Mouse (Mus musculus): ENCODE measurements at regions not wholly inside any gene's neighbourhood (a gene's known extent, or its start where the extent isn't known, plus 50 kb on each side); places are given as distances from the start of the nearest gene placed in this dataset.

DNA sequence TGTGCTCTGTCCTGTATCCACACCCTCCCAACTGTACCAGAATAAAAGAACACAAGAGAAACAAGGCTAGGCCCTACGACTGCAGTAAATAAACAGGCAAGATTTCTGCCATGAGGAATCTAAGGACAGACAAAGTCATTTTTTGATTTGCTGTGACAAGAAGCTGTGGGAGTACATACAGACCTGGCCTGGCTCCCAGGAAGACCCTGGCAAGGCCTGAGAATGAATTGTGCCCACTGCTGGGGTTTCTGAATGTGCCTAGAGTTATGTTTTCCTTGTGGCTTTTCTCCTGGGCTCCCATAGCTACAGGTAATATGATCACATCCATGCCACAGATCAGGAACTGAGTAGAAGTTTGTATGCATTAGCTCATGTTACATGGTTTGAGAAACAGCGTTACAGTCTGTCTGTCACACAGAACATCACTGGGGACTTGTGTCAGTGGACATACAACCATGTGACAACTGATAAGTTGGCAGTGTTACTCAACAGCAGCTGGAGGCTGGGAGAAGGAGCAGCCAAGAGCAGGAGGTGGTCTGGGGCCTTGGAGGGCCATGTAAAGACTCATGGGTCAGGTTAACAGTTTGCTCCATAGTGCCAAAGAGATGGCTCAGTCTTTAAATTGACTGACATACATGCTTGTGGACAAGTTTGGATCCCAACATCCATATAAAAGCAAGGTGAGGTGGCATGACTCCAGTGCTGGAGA, 285.6 kb upstream of the Eif4g2 start:
- H3K9me3 ChIP-seq (replicated peaks) = no peaks in the 10 kb centered on the region
- no peak for DNase-seq (ENCODE audit: low spot score)
- H3K36me3 ChIP-seq = no peaks in the 10 kb centered on the region
- H3K4me1 ChIP-seq = peaks cover 8% of the 10 kb centered on the region
- no peaks in the 10 kb centered on the region for H3K27me3 ChIP-seq (ENCODE audit: low read depth, poor library complexity, severe bottlenecking)
- no peak overlapping the region; the same call in 1 of the 2 replicates for H3K27ac ChIP-seq
- 67% methylated on average over 2 of the region's 2 CpGs for WGBS
- no peak overlapping the region for H3K4me3 ChIP-seq

DNA sequence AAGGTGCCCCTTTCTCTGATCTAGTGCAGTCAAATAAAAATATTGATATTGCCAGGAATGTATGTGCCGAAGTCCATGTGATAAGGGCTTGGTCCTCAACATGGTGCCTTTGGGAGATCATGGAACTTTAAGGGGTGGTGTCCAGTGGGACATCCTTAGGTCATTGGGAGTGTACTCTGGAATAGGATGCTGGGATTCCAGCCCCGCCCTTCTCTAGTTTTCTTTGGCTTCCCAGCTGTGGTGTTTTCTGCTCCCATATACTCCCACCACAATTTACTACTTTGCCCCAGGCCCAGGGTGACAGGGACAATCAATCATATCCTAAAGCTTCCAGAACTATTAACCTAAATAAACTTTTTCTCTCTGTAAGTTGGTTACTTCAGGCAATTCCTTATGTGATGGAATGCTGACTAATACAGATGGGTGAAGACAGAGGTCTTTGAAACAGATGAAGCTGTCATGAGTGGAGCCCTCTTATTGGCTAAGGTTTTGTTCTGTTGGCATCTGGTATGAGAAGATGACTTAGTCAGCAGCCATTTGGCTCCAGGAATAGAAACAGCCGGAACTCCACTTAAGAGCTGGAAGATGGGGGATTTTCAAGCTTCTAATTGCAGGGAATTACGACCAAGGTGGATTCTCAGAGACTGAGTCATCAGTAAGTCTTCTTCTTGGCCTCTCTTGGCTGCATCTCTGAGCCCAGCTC, 284.3 kb upstream of the Eif4g2 start:
- Histone ChIP-seq H3K4me1 (peaks cover 8% of the 10 kb centered on the region), H3K27ac (no peak overlapping the region), H3K4me3 (no peak overlapping the region), H3K36me3 (no peaks in the 10 kb centered on the region), H3K27me3 (ENCODE audit: low read depth, poor library complexity, severe bottlenecking) (no peaks in the 10 kb centered on the region), H3K9me3 (replicated peaks) (no peaks in the 10 kb centered on the region)
- WGBS = 82% methylated on average over 4 of the region's 4 CpGs
- no peak for DNase-seq (ENCODE audit: low spot score)

DNA sequence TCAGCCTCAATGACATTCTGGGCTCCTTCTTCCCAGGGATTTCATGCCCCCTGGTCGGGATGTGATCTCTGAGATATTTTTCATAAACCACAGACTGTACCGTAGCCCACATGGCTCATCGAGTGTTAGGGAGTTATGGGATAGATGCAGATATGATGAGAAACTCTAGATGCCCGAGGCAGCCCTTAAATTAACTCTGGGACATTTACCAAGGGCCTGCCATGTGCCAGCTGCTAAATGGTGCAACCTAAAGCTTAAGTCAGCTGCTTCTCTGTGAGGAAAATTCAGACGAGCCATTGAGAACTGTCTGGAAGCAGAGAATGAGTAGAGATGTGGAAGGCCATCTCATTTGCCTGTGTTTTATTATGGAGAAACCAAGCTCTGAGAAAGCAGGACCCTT, 282.6 kb upstream of the Eif4g2 start:
- H3K36me3 ChIP-seq = no peaks in the 10 kb centered on the region
- H3K27ac ChIP-seq = no peak overlapping the region
- H3K4me3 ChIP-seq = no peak overlapping the region
- H3K4me1 ChIP-seq = peaks cover 8% of the 10 kb centered on the region
- 85% methylated on average over 5 of the region's 5 CpGs for WGBS
- no peaks in the 10 kb centered on the region for H3K9me3 ChIP-seq (replicated peaks)
- no peaks in the 10 kb centered on the region for H3K27me3 ChIP-seq (ENCODE audit: low read depth, poor library complexity, severe bottlenecking)
- no peak for DNase-seq (ENCODE audit: low spot score)

DNA sequence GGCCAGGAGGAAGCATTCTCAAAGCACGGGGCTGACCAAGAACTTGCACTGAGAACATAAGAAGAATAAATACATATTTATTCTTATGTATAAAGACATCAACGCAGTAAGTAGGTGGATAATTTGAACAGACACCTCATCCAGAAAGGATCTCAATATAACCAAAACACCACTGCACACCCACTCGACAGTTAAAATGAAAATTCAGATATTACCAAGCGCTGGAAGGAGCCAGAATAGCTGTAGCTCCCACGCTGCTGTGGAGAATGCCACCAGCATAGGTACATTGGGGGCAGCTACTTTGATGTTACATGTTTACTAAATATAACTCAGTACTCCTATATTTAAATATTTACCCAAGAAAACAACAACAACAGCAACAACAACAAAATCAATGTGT, 280.4 kb upstream of the Eif4g2 start:
- Histone ChIP-seq H3K27me3 (ENCODE audit: low read depth, poor library complexity, severe bottlenecking) (no peaks in the 10 kb centered on the region), H3K9me3 (replicated peaks) (no peaks in the 10 kb centered on the region), H3K36me3 (no peaks in the 10 kb centered on the region), H3K4me1 (no peaks in the 10 kb centered on the region; the same call in 1 of the 2 replicates), H3K4me3 (no peak overlapping the region), H3K27ac (no peak overlapping the region)
- no peak for DNase-seq (ENCODE audit: low spot score)
- WGBS = 92% methylated on average over 5 of the region's 5 CpGs

DNA sequence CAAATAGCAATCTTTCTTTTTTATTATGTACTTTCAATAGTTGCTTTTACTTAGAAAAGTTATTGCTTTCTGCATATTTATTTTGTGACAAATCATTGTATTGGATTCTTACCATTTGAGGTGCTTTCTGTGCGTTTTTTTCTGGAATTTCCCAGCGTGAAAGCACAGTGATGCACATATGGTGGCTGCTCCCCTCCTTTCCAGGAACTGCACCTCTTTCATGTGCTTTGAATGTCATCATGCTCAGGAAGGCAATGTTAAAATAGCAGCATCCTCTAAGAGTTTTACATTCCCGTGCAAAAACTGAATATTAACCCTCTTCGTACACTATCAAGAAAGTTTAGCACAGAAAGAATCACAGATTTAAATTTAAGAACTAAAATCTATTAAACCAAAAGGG, 279.8 kb upstream of the Eif4g2 start:
- Histone ChIP-seq H3K4me3 (no peak overlapping the region), H3K27me3 (ENCODE audit: low read depth, poor library complexity, severe bottlenecking) (no peaks in the 10 kb centered on the region), H3K27ac (no peak overlapping the region), H3K4me1 (no peaks in the 10 kb centered on the region), H3K9me3 (replicated peaks) (no peaks in the 10 kb centered on the region), H3K36me3 (no peaks in the 10 kb centered on the region)
- 88% methylated on average over 4 of the region's 4 CpGs for WGBS
- DNase-seq (ENCODE audit: low spot score) = no peak

DNA sequence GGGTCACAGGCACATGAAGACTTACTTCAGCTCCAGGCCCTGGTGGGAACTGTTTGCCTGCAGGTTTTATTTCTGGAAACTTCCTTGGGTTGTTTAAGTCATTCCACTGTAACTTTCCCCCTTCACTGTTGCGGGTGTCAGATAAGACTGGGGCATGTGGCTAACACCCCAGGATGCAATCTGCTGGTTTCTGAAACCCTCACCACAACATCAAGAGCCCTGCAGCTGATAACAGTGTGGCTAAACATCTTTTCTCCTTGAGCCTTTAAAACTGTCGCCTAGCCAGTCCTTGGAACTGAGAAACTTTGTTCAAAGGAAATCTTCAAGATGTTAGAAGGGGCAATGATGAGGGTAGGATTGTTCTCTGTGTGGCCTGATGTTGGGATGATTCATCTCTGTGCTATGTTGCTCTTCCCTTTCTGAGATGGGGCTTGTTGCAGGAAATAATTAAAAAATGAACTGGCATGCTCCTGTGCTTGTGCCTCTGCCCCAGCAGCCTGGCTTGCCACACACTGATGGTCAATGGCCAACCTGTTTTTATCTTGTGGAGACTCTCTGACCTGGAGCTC, 272.3 kb upstream of the Eif4g2 start:
- WGBS = 77% methylated on average over 2 of the region's 2 CpGs
- Histone ChIP-seq H3K9me3 (replicated peaks) (no peaks in the 10 kb centered on the region), H3K27ac (no peak overlapping the region), H3K27me3 (ENCODE audit: low read depth, poor library complexity, severe bottlenecking) (no peaks in the 10 kb centered on the region), H3K4me3 (no peak overlapping the region), H3K36me3 (no peaks in the 10 kb centered on the region), H3K4me1 (peaks cover 9% of the 10 kb centered on the region; the same call in 1 of the 2 replicates)
- no peak for DNase-seq (ENCODE audit: low spot score)

DNA sequence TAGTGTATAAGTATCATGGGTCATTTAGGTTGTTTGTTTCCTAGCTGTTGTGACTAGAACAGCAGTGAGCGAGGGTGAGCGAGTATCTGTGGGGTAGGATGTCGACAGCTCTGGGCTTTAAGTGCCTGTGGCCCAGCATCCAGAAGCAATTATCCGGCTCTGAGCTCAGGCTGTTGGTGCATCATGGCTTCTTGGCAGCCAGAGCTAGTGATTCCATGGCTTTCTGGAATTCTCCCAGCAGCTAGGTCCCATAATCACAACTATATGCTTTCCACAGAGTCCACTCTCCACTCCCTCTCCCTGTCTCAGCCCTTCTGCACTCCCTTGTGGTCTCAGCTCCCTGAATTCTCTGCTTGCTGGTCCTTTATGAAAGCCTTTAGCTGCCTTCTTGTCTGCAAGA, 271.2 kb upstream of the Eif4g2 start:
- H3K4me1 ChIP-seq = peaks cover 9% of the 10 kb centered on the region; the same call in 1 of the 2 replicates
- 74% methylated on average over 4 of the region's 4 CpGs for WGBS

DNA sequence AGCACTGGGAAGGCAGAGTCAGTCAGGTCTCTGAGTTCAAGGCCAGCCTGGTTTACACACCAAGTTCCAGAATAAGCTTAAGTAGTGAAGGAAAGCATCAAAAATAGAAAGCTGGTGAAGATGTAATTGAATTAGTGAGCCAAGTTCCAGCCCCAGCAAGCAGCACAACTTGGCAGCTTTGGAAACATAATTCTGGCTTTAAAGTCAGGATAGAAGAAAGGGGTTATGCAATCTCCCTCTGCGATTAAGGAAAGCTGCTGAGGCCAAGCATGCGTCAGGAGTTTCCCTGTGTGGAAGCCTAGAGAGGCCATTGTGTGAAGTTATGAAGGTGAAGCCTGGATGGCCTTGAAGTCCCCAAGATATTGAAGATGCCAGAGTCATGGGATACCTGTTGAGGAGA, 269.3 kb upstream of the Eif4g2 start:
- Histone ChIP-seq H3K27me3 (ENCODE audit: low read depth, poor library complexity, severe bottlenecking) (no peaks in the 10 kb centered on the region), H3K4me3 (no peak overlapping the region), H3K4me1 (peaks cover 8% of the 10 kb centered on the region; the same call in 1 of the 2 replicates), H3K27ac (no peak overlapping the region), H3K9me3 (replicated peaks) (no peaks in the 10 kb centered on the region), H3K36me3 (no peaks in the 10 kb centered on the region)
- WGBS = 93% methylated on average over 2 of the region's 2 CpGs
- no peak for DNase-seq (ENCODE audit: low spot score)

More for the DNA sequence above, 271.2 kb upstream of the Eif4g2 start:
- no peak overlapping the region for H3K27ac ChIP-seq
- no peaks in the 10 kb centered on the region for H3K27me3 ChIP-seq (ENCODE audit: low read depth, poor library complexity, severe bottlenecking)
- no peaks in the 10 kb centered on the region for H3K9me3 ChIP-seq (replicated peaks)
- H3K4me3 ChIP-seq = no peak overlapping the region
- no peaks in the 10 kb centered on the region for H3K36me3 ChIP-seq
- DNase-seq (ENCODE audit: low spot score) = no peak

DNA sequence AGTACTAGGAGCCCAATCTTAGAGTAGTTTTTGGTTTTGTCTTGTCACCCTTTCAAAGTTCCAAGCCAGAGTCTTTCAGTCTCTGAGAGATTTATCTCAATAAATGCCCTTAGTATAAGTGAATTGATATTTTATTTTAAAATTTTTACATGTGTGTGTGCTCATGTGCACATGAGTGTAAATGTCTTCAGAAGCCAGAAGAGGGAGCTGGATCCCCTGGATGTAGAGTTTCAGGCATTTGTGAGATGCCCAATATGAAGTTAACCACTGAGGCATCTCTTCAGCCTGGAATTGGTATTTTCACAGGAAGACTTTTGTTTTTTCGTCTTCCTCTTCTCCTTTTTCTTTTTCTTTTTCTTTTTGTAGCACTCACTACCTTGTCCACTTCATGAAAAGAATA, 262.3 kb upstream of the Eif4g2 start:
- H3K36me3 ChIP-seq = no peaks in the 10 kb centered on the region
- H3K27ac ChIP-seq = no peak overlapping the region
- H3K4me3 ChIP-seq = no peak overlapping the region
- 79% methylated on average over 1 of the region's 1 CpGs for WGBS
- no peaks in the 10 kb centered on the region for H3K9me3 ChIP-seq (replicated peaks)
- no peaks in the 10 kb centered on the region for H3K4me1 ChIP-seq
- no peaks in the 10 kb centered on the region for H3K27me3 ChIP-seq (ENCODE audit: low read depth, poor library complexity, severe bottlenecking)
- no peak for DNase-seq (ENCODE audit: low spot score)

DNA sequence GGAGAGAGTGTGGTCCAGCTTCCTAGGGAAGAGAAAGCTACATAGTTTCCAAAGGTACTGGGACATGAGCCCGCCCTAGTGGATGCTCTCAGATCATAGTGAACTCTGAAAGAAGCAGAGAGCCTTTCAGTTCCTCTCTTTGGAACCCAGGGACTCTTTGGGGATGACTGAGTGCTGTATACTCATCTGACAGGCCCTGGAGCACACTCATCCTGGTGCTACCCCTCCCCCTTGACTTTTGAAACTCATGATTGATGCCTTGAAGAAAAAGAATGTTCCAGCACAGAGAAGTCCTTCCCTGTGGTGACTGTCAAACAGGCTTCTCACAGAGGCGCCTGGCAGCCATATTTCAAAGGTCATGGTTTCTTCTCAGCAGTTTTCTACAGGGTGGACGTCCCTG, 254.2 kb upstream of the Eif4g2 start:
- Histone ChIP-seq H3K4me1 (no peaks in the 10 kb centered on the region), H3K9me3 (replicated peaks) (no peaks in the 10 kb centered on the region), H3K27ac (no peak overlapping the region), H3K27me3 (ENCODE audit: low read depth, poor library complexity, severe bottlenecking) (no peaks in the 10 kb centered on the region), H3K4me3 (no peak overlapping the region), H3K36me3 (no peaks in the 10 kb centered on the region)
- no peak for DNase-seq (ENCODE audit: low spot score)
- 63% methylated on average over 3 of the region's 3 CpGs for WGBS

DNA sequence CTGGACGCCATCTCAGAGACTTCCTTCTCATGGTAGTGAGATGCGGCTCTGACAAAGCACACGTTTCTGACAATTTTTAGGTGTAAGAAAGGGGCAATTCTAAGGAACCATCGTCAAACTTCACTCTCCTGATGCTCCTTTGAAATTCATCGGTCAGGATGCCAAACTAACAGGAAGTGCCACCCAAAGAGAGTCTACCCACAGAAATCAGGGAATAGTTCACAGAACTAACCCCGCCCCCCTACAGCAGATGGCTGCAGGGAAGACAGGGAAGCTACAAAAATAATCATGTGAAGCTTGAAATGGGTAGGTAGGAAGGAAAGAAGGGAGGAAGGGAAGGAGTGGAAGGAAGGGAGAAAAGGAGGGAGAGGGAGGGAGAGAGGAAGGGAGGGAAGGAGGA, 240.1 kb upstream of the Eif4g2 start:
- no peak overlapping the region for H3K4me3 ChIP-seq
- H3K36me3 ChIP-seq = no peaks in the 10 kb centered on the region
- no peaks in the 10 kb centered on the region for H3K4me1 ChIP-seq
- no peak for DNase-seq (ENCODE audit: low spot score)
- H3K9me3 ChIP-seq (replicated peaks) = no peaks in the 10 kb centered on the region
- WGBS = 80% methylated on average over 6 of the region's 6 CpGs
- H3K27me3 ChIP-seq (ENCODE audit: low read depth, poor library complexity, severe bottlenecking) = no peaks in the 10 kb centered on the region
- no peak overlapping the region for H3K27ac ChIP-seq

DNA sequence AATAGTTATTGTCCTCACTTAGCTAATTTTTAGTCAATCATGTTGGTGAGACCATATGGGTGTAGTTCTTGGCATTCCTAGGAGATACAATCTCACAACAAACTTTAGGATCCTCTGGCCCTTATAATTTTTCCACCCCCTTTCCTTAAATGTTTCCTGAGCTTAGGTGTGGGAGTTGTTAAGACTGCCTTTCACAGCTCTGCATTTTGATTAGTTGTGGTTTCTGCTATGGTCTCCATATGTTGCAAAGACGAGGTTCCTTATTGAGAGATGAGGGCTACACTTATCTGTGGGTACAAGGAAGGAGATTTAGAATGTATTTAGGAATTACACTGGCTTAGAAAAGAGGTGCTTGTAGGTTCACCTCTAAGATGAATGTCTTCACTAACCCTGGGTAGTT, 237.1 kb upstream of the Eif4g2 start:
- H3K4me1 ChIP-seq = no peaks in the 10 kb centered on the region
- H3K36me3 ChIP-seq = no peaks in the 10 kb centered on the region
- WGBS = 70% methylated on average over 1 of the region's 1 CpGs
- no peak for DNase-seq (ENCODE audit: low spot score)
- H3K27me3 ChIP-seq (ENCODE audit: low read depth, poor library complexity, severe bottlenecking) = no peaks in the 10 kb centered on the region
- no peaks in the 10 kb centered on the region for H3K9me3 ChIP-seq (replicated peaks)
- no peak overlapping the region for H3K4me3 ChIP-seq
- no peak overlapping the region for H3K27ac ChIP-seq

DNA sequence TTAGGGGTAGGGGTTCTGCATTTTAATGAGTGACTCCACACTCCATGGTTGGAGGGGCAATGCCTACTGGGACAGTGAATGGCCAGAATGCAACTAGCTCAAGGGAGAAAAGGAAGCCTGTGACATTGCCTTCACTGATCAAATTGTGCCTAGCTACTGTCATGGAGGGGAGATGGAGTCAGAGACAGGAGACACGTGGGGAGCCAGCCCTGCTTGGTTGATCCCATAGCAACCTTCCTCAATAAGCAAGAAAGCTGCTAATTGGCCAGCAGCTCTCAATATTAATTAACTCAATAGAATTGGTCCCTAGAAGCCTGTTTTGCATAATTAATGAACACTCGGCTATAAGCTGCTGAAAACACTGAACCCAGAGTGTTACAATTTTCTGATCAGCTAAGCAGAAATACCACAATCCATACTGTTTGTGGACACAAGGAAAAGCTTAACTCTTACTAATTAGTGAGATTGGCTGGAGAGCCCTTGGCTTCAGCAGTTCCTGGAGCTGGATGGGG, 233.7 kb upstream of the Eif4g2 start:
- WGBS = 82% methylated on average over 2 of the region's 2 CpGs
- Histone ChIP-seq H3K4me1 (no peaks in the 10 kb centered on the region), H3K27ac (no peak overlapping the region), H3K27me3 (ENCODE audit: low read depth, poor library complexity, severe bottlenecking) (no peaks in the 10 kb centered on the region), H3K9me3 (replicated peaks) (no peaks in the 10 kb centered on the region; the same call in 1 of the 2 replicates), H3K36me3 (no peaks in the 10 kb centered on the region), H3K4me3 (no peak overlapping the region)
- DNase-seq (ENCODE audit: low spot score) = no peak
